Mouse (Mus musculus) spleen, adult 12 weeks (tissue): ENCODE measurements around the gene Aplf.
"Not testable (repeated sequence)": the region's sequence is repeated elsewhere in the genome, so short reads cannot be mapped to it uniquely, and the experiment has no call there.

ENCODE experiments used
- DNase-seq: peaks from one replicate; pipeline ENCODE4 v3.0.0; 2022; ENCODE audit warnings: low spot score

Gene Aplf

GRCm38 (mm10) chr6:87671771-87672517 is at the start of gene Aplf:
Gene Aplf, minus strand, starts transcription at chr6:87672193.
- DNase-seq: peak; percentile 86

GRCm38 (mm10) chr6:87714091-87714490 is 42.1 kb upstream of the Aplf start:
- no peak for DNase-seq

GRCm38 (mm10) chr6:87712311-87712710 is 40.3 kb upstream of the Aplf start:
- DNase-seq: no peak

- no peak for DNase-seq
These were observed 34.3 kb upstream of the Aplf start for GRCm38 (mm10) chr6:87706246-87706645.

DNA sequence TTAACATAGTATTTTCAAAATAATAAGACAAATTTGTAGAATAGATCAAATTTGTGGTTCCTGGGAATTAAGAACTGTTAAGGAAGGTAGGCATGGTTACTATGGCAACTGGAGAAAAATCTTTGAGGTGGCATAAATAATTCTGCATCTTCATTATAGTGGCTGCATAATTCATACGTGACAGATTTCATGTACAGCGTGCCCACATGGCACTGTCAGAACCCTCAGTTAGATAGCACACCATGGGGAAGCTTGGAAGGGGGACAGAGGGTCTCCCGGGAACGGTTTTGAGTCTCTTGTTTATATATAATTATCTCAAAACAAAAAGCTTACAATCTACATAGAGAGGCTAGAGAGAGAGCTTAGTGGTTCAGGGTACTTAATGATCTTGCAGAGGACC is 24.6 kb upstream of the Aplf start:
- DNase-seq: no peak

DNA sequence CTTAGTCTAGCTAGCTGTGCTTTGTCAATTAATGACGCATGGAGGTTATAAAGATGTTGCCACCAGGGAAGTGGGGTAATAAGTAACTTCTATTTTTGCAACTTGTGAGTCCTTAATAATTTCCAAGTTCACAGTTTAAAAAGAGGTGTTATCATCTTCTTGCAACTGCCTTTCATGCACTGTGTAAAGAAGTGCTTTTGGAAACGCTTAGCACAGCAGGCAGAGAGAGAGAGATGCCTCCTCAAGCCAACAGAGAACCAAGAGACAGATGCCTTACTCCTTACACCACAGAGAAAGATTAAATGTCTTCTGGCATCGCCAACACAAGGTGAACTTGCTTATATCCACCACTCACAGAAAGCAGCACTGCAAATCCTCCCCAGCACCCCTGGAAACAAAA is 24.0 kb upstream of the Aplf start:
- no peak for DNase-seq

- no peak for DNase-seq
These were observed 8.4 kb upstream of the Aplf start for GRCm38 (mm10) chr6:87680418-87680817.

DNA sequence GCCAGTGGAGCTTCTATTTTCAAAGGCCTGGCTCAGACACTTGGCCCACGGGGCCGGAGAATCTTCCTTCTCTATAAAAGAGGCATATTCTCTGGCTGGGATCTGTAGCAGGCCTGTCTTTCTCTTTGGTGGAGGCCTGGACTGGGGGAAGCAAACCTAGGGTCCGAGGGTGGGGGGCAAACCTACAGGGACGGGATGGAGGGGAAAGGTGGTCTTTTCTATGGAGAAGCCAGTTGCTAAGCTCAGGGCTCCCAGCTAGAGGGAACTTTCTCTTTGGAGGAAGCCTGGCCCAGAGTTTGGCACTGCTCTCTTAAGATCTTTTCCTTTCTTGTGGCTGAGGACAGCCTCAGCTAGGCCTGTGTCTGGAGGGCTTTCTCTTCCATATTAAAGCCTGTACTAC is 668 bp upstream of the Aplf start:
- no peak for DNase-seq

DNA sequence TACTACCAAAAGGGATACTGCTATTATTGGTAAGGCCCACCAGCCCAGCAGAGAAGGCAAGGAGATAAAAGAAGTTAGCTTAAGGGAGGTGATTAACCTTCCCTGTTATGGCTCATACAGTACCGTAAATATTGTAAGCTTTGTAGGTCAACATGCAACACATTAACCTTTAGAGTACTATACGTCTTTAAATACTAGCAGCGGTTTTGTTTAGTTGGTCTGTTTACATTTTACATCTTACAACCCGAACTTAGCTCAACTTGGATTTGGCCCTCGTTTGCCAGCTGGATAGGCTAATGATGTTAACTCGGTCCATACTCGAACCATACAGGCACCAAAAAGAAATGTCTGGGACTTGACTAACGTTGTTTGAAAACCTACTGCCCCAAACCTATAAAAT is 640 bp downstream of the Aplf start:
- DNase-seq: no peak

GRCm38 (mm10) chr6:87669894-87670588 is 2.0 kb downstream of the Aplf start:
- DNase-seq: peak; percentile 55

DNA sequence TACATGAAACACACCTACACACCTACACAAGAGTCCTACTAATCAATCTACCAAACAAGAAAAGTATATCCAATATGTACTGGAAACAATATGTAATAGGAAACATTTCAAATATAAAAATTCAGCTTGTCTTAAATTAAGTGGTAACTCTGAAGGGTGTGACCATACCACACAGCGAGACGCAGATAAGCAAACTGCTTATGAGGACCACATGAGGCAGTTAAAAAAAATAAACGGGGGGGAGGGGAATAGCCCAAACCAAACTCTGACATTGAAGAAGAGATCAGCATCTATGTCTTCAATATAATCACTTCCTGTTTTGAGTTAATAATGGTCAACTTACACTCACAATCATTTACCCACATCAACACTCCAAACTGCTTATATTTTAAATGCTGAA is 3.3 kb downstream of the Aplf start:
- no peak for DNase-seq

GRCm38 (mm10) chr6:87667804-87668203 is 4.2 kb downstream of the Aplf start:
- DNase-seq: no peak

DNA sequence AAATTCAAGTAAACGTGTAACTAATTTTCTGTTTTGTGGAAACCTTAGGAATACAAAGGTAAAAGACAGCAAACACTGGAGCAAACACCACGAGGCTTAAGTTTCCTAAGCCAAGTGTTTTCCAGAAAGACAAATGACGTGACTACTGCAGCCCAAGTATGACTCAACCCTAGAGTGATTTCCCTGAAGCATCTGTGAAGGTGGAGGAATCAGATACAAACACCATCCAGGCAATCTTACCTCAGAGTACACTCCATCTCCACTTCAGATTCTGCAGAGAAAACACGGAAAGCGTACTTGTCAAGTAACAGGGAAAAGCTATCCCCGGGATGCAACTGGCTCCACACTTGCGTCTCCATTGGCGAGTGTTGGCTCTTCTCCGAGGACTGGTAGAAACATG is 8.5 kb downstream of the Aplf start:
- no peak for DNase-seq

GRCm38 (mm10) chr6:87662197-87662596 is 9.8 kb downstream of the Aplf start:
- DNase-seq: no peak

GRCm38 (mm10) chr6:87661707-87662106 is 10.3 kb downstream of the Aplf start:
- DNase-seq: no peak

GRCm38 (mm10) chr6:87658816-87659215 is 13.2 kb downstream of the Aplf start:
- DNase-seq: no peak

DNA sequence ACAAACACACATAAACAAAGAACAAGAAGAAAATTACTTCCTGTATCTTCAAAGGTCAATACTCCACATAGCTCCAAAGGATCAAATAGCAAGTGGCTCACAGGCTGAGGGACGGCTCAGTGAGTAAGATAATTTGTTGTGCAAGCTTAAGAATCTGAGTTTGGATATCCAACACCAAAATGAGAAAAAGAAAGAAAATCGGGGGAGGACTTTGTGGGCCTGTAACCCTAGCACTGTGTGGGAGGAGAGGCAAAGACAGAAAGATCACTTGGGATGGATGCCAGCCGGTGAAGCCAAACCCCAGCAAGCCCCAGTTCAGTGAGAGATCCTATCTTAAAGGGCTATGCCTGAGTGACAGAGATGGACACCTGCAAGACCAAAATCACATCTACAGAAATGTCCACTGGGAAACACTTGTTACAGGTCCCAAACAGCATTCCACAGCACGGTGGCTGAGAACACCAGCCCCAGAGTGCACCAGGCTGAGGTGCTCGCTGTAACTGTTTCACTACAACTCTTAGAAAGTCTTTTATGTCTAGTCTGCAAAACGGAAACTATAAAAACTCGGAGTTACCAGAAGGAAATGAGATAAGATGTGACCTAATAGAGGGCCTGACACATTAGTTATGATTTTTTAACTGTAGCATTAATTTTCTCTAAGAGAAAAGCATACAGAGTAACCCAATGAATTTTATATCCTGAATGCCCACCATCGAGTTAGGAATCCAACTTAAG is 17.9 kb downstream of the Aplf start:
- DNase-seq: no peak

- no peak for DNase-seq
These were observed 18.5 kb downstream of the Aplf start for GRCm38 (mm10) chr6:87653478-87653877.

GRCm38 (mm10) chr6:87652670-87653069 is 19.3 kb downstream of the Aplf start:
- DNase-seq: no peak

GRCm38 (mm10) chr6:87651787-87652186 is 20.2 kb downstream of the Aplf start:
- DNase-seq: no peak

DNA sequence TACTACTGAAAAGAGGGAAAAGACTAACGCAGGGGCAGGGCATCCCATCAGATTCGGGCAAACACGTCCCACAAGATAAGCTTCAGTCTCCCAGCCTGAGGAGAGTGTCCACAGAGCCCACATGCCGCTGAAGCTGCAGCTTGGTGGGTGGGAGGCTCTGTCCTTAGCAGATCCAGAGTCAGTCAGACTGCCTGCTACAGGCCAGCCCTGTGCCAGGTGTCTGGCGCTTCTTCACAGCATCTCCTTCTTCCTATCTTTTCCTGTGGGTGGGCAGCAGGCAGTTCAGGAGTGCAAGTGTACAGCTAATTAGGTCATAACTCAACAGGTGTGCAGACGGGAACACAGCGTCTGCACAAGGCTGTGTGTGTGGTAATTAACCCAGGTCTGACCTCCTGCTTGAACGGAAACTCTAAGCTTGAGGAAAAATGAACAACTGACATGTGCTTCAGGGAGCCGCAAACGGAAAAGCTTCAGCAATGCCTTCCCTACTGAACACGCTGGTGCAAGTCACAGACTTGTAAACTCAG is 33.8 kb downstream of the Aplf start:
- DNase-seq: no peak

DNA sequence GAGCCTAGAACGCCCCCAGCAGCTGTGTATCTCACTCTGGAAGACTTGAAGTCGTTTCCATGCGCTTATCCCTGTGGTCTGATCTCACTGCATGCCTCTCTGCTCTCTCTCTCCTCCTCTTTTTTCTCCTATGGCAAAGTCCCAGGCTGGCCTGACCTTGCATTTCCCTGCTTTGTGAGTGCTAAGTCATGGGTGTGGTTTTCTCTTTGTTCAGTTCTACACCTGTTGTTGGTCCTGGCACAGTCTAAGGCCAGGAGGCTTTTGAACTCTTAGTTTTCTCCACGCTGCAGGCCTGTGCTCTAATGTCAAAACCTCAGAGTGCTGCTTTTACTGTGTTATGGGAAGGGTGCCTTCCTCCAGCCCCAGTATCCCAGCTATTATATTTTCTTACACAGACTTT is 39.8 kb downstream of the Aplf start:
- no peak for DNase-seq

GRCm38 (mm10) chr6:87628936-87629335 is 43.1 kb downstream of the Aplf start:
- DNase-seq: not testable (repeated sequence)
